Mouse (Mus musculus): ENCODE results near the gene Svs3b.
"Not testable (repeated sequence)": the region's sequence is repeated elsewhere in the genome, so short reads cannot be mapped to it uniquely, and the experiment has no call there.

The Svs3b gene

GRCm38 (mm10) chr2:164256540-164256939, at the start of gene Svs3b:
TSS of gene Svs3b (minus strand) at chr2:164256640.
- in situ Hi-C loops (cut with MboI; ENCODE audit: low pct_unique_long_range_greater_than_20kb in 1 of 2, low sequenced_read_pairs in 2 of 2, unreplicated experiment in 1 of 2) = not testable (repeated sequence)

GRCm38 (mm10) chr2:164288968-164289367, 32.5 kb upstream of the Svs3b start, which contains the start of gene Svs3a:
TSS of gene Svs3a (plus strand) at chr2:164289268.
- in situ Hi-C loops (cut with MboI; ENCODE audit: low pct_unique_long_range_greater_than_20kb in 1 of 2, low sequenced_read_pairs in 2 of 2, unreplicated experiment in 1 of 2) = not testable (repeated sequence)

- in situ Hi-C loops (cut with MboI; ENCODE audit: low pct_unique_long_range_greater_than_20kb in 1 of 2, low sequenced_read_pairs in 2 of 2, unreplicated experiment in 1 of 2) = no loop called here
These were observed 21.9 kb upstream of the Svs3b start, which contains the start of gene Svs4 for GRCm38 (mm10) chr2:164278359-164278758. TSS of gene Svs4 (minus strand) at chr2:164278459.

GRCm38 (mm10) chr2:164238366-164238765, 18.1 kb downstream of the Svs3b start, which contains the start of gene Svs2:
TSS of gene Svs2 (minus strand) at chr2:164238466.
- in situ Hi-C loops (cut with MboI; ENCODE audit: low pct_unique_long_range_greater_than_20kb in 1 of 2, low sequenced_read_pairs in 2 of 2, unreplicated experiment in 1 of 2) = no loop called here

- in situ Hi-C loops (cut with MboI; ENCODE audit: low pct_unique_long_range_greater_than_20kb in 1 of 2, low sequenced_read_pairs in 2 of 2, unreplicated experiment in 1 of 2) = no loop called here
These were observed 23.8 kb downstream of the Svs3b start for GRCm38 (mm10) chr2:164232671-164233070.

GRCm38 (mm10) chr2:164228361-164229070, 27.9 kb downstream of the Svs3b start:
- in situ Hi-C loops (cut with MboI; ENCODE audit: low pct_unique_long_range_greater_than_20kb in 1 of 2, low sequenced_read_pairs in 2 of 2, unreplicated experiment in 1 of 2) = no loop called here

GRCm38 (mm10) chr2:164221522-164221921, 34.9 kb downstream of the Svs3b start, which contains the start of gene Wfdc15b:
TSS of gene Wfdc15b (minus strand) at chr2:164221660.
- in situ Hi-C loops (cut with MboI; ENCODE audit: low pct_unique_long_range_greater_than_20kb in 1 of 2, low sequenced_read_pairs in 2 of 2, unreplicated experiment in 1 of 2) = no loop called here

- in situ Hi-C loops (cut with MboI; ENCODE audit: low pct_unique_long_range_greater_than_20kb in 1 of 2, low sequenced_read_pairs in 2 of 2, unreplicated experiment in 1 of 2) = no loop called here
These were observed 37.1 kb downstream of the Svs3b start for GRCm38 (mm10) chr2:164219295-164219694.

- in situ Hi-C loops (cut with MboI; ENCODE audit: low pct_unique_long_range_greater_than_20kb in 1 of 2, low sequenced_read_pairs in 2 of 2, unreplicated experiment in 1 of 2) = no loop called here
These were observed 43.7 kb downstream of the Svs3b start for GRCm38 (mm10) chr2:164212711-164213110.

- in situ Hi-C loops (cut with MboI; ENCODE audit: low pct_unique_long_range_greater_than_20kb in 1 of 2, low sequenced_read_pairs in 2 of 2, unreplicated experiment in 1 of 2) = no loop called here
These were observed 45.5 kb downstream of the Svs3b start for GRCm38 (mm10) chr2:164210892-164211291.

- in situ Hi-C loops (cut with MboI; ENCODE audit: low pct_unique_long_range_greater_than_20kb in 1 of 2, low sequenced_read_pairs in 2 of 2, unreplicated experiment in 1 of 2) = no loop called here
These were observed 49.8 kb downstream of the Svs3b start for GRCm38 (mm10) chr2:164206676-164207075.

- in situ Hi-C loops (cut with MboI; ENCODE audit: low pct_unique_long_range_greater_than_20kb in 1 of 2, low sequenced_read_pairs in 2 of 2, unreplicated experiment in 1 of 2) = not testable (repeated sequence)
These were observed 50.4 kb downstream of the Svs3b start for GRCm38 (mm10) chr2:164206011-164206410.

Data from mouse embryonic stem cell (cell line).